Mouse (Mus musculus): ENCODE data around the gene Gm13691. TPM values are rescaled to one million over a fixed set of nuclear protein-coding genes. Genes with fewer than 3 reads are reported as not detected.
A peak's percentile ranks its signal among the peaks of the same experiment; 100 is the strongest.
"Not testable (repeated sequence)": the region's sequence is repeated elsewhere in the genome, so short reads cannot be mapped to it uniquely, and the experiment has no call there.

Gene Gm13691
- polyA plus RNA-seq, 2 experiments: not detected

GRCm38 (mm10) chr2:84009818-84010217 lies 19.5 kb downstream of the Gm13691 start:
- DNase-seq (ENCODE audit: low read depth in 3 of 3, low spot score in 3 of 3): no peak
- Histone ChIP-seq H3K27ac (no peak overlapping the region), H3K9ac (replicated peaks) (no peak overlapping the region), H3K27me3 (ENCODE audit: control insufficient read depth, insufficient read depth, low read length) (no peaks in the 10 kb centered on the region), H3K36me3 (replicated peaks; ENCODE audit: control insufficient read depth, insufficient read depth, low read depth) (no peaks in the 10 kb centered on the region), H3K4me3 (ENCODE audit: insufficient read depth in 1 of 2, low read depth in 2 of 2, low read length in 2 of 2) (no peak overlapping the region), H3K9me3 (ENCODE audit: control insufficient read depth, low read length) (no peaks in the 10 kb centered on the region), H3K4me1 (replicated peaks; ENCODE audit: control insufficient read depth in 2 of 2, insufficient read depth in 2 of 2, low read length in 1 of 2) (peaks cover 0 to 2% of the 10 kb centered on the region in 2 experiments; a peak in 1 of 4 replicates), H3K4me2 (ENCODE audit: low read depth) (no peak overlapping the region)
- 8% methylated on average over 3 of the region's 3 CpGs for WGBS (ENCODE audit: insufficient replicate concordance)
- ATAC-seq (ENCODE audit: insufficient read depth): no peak
- TF ChIP-seq CTCF (IDR thresholded peaks at IDR 0.05; ENCODE audit: low read depth) (no peak), EP300 (IDR thresholded peaks at IDR 0.05; ENCODE audit: low read depth) (no peak)

- Histone ChIP-seq H3K9ac (replicated peaks) (no peak overlapping the region), H3K27ac (no peak overlapping the region), H3K4me1 (replicated peaks; ENCODE audit: control insufficient read depth in 2 of 2, insufficient read depth in 2 of 2, low read length in 1 of 2) (peaks cover 8 to 12% of the 10 kb centered on the region in 2 experiments), H3K4me2 (ENCODE audit: low read depth) (no peak overlapping the region), H3K27me3 (ENCODE audit: control insufficient read depth, insufficient read depth, low read length) (no peaks in the 10 kb centered on the region), H3K9me3 (ENCODE audit: control insufficient read depth, low read length) (no peaks in the 10 kb centered on the region), H3K4me3 (ENCODE audit: insufficient read depth in 1 of 2, low read depth in 2 of 2, low read length in 2 of 2) (no peak overlapping the region), H3K36me3 (replicated peaks; ENCODE audit: control insufficient read depth, insufficient read depth, low read depth) (no peaks in the 10 kb centered on the region)
- ATAC-seq (ENCODE audit: insufficient read depth): no peak
- no peak for DNase-seq (ENCODE audit: low read depth in 3 of 3, low spot score in 3 of 3)
- TF ChIP-seq EP300 (IDR thresholded peaks at IDR 0.05; ENCODE audit: low read depth) (no peak), CTCF (IDR thresholded peaks at IDR 0.05; ENCODE audit: low read depth) (no peak)
- 50% methylated on average over 6 of the region's 6 CpGs for WGBS (ENCODE audit: insufficient replicate concordance)
Observed at GRCm38 (mm10) chr2:84014572-84014971, 24.2 kb downstream of the Gm13691 start.

- H3K27ac ChIP-seq; H3K4me3 ChIP-seq (ENCODE audit: insufficient read depth in 1 of 2, low read depth in 2 of 2, low read length in 2 of 2); H3K36me3 ChIP-seq (replicated peaks; ENCODE audit: control insufficient read depth, insufficient read depth, low read depth); H3K9ac ChIP-seq (replicated peaks); H3K9me3 ChIP-seq (ENCODE audit: control insufficient read depth, low read length); ATAC-seq (ENCODE audit: insufficient read depth); H3K27me3 ChIP-seq (ENCODE audit: control insufficient read depth, insufficient read depth, low read length); H3K4me2 ChIP-seq (ENCODE audit: low read depth); DNase-seq (ENCODE audit: low read depth in 3 of 3, low spot score in 3 of 3): not testable (repeated sequence)
- WGBS (ENCODE audit: insufficient replicate concordance): 68% methylated on average over 5 of the region's 5 CpGs
- H3K4me1 ChIP-seq (replicated peaks; ENCODE audit: control insufficient read depth in 2 of 2, insufficient read depth in 2 of 2, low read length in 1 of 2): peaks cover 9 to 14% of the 10 kb centered on the region in 2 experiments
Observed at GRCm38 (mm10) chr2:84016291-84016690, 25.9 kb downstream of the Gm13691 start.

GRCm38 (mm10) chr2:84018330-84018729 lies 28.0 kb downstream of the Gm13691 start:
- no peak overlapping the region for H3K27ac ChIP-seq
- peaks cover 9 to 14% of the 10 kb centered on the region in 2 experiments for H3K4me1 ChIP-seq (replicated peaks; ENCODE audit: control insufficient read depth in 2 of 2, insufficient read depth in 2 of 2, low read length in 1 of 2)
- no peaks in the 10 kb centered on the region for H3K27me3 ChIP-seq (ENCODE audit: control insufficient read depth, insufficient read depth, low read length)
- ATAC-seq (ENCODE audit: insufficient read depth) (no peak), DNase-seq (ENCODE audit: low read depth in 3 of 3, low spot score in 3 of 3) (no peak)
- no peak overlapping the region for H3K4me3 ChIP-seq (ENCODE audit: insufficient read depth in 1 of 2, low read depth in 2 of 2, low read length in 2 of 2)
- H3K4me2 ChIP-seq (ENCODE audit: low read depth): no peak overlapping the region
- H3K9me3 ChIP-seq (ENCODE audit: control insufficient read depth, low read length): no peaks in the 10 kb centered on the region
- no peaks in the 10 kb centered on the region for H3K36me3 ChIP-seq (replicated peaks; ENCODE audit: control insufficient read depth, insufficient read depth, low read depth)
- WGBS (ENCODE audit: insufficient replicate concordance): 38% methylated on average over 3 of the region's 3 CpGs
- H3K9ac ChIP-seq (replicated peaks): no peak overlapping the region
- TF ChIP-seq EP300 (IDR thresholded peaks at IDR 0.05; ENCODE audit: low read depth) (no peak), CTCF (IDR thresholded peaks at IDR 0.05; ENCODE audit: low read depth) (no peak)

- no peak overlapping the region for H3K4me2 ChIP-seq (ENCODE audit: low read depth)
- H3K27ac ChIP-seq: no peak overlapping the region
- WGBS (ENCODE audit: insufficient replicate concordance): 11% methylated on average over 8 of the region's 8 CpGs
- H3K27me3 ChIP-seq (ENCODE audit: control insufficient read depth, insufficient read depth, low read length): no peaks in the 10 kb centered on the region
- H3K4me1 ChIP-seq (replicated peaks; ENCODE audit: control insufficient read depth in 2 of 2, insufficient read depth in 2 of 2, low read length in 1 of 2): peaks cover 9 to 14% of the 10 kb centered on the region in 2 experiments
- TF ChIP-seq CTCF (IDR thresholded peaks at IDR 0.05; ENCODE audit: low read depth) (no peak), EP300 (IDR thresholded peaks at IDR 0.05; ENCODE audit: low read depth) (no peak)
- DNase-seq (ENCODE audit: low read depth in 3 of 3, low spot score in 3 of 3): peak in 2 of 3 experiments; percentile 20 to 37
- no peaks in the 10 kb centered on the region for H3K9me3 ChIP-seq (ENCODE audit: control insufficient read depth, low read length)
- no peak overlapping the region for H3K4me3 ChIP-seq (ENCODE audit: insufficient read depth in 1 of 2, low read depth in 2 of 2, low read length in 2 of 2)
- peak; percentile 74 for ATAC-seq (ENCODE audit: insufficient read depth)
- H3K9ac ChIP-seq (replicated peaks): no peak overlapping the region
- H3K36me3 ChIP-seq (replicated peaks; ENCODE audit: control insufficient read depth, insufficient read depth, low read depth): no peaks in the 10 kb centered on the region
Observed at GRCm38 (mm10) chr2:84019519-84020305, 29.4 kb downstream of the Gm13691 start.

Data from liver, embryonic 14.5 days (tissue).